Mouse (Mus musculus) E14TG2a.4 (cell line): ENCODE data around the gene Trim33.

ENCODE experiments used
- CTCF ChIP-seq: conservative IDR thresholded peaks from 2 replicates; pipeline ENCODE4 v1.5.1; 2014; ENCODE audit warnings: low read length
- POU5F1 ChIP-seq: IDR thresholded peaks from 2 replicates; pipeline ENCODE4 v1.6.1; 2014; ENCODE audit warnings: low read length, borderline replicate concordance

- TF ChIP-seq CTCF (no peak), POU5F1 (no peak)
These were observed 82.1 kb downstream of the Trim33 start for GRCm38 (mm10) chr3:103361150-103361549.
